ENCODE assay signal across 8 mouse cellular contexts in genomic region chr13:49186798-49187287, GRCm38 (mm10). TPM values are rescaled to one million over a fixed set of nuclear protein-coding genes. Genes with fewer than 3 reads are reported as not detected.
A peak's percentile ranks its signal among the peaks of the same experiment; 100 is the strongest.
DNase-seq lines count a peak whose midpoint lies in the region; ATAC-seq and TF ChIP-seq lines count a peak whose summit lies in the region.

No protein-coding gene starts in this region.

- 0 out of 2 replicates have a peak, but pooled peaks cover 3% of the 10 kb centered on the region for H3K9me3 ChIP-seq in hindbrain, embryonic 12.5 days (replicated peaks)
- no peaks in the 10 kb centered on the region for H3K9me3 ChIP-seq in midbrain, embryonic 13.5 days

- peak; percentile 12; the same call in 1 of the 2 replicates for ATAC-seq in common myeloid progenitor, adult 5-6 weeks (replicated peaks; ENCODE audit: low read depth, poor library complexity, severe bottlenecking)
- peak; percentile 10; the same call in 1 of the 2 replicates for ATAC-seq in hindbrain, embryonic 12.5 days (ENCODE audit: low FRiP score)
- peak; percentile 9 for ATAC-seq in midbrain, embryonic 13.5 days

- H3K4me1 ChIP-seq in hindbrain, embryonic 12.5 days, result peaks cover 36% of the 10 kb centered on the region
- H3K4me1 ChIP-seq in midbrain, embryonic 13.5 days (replicated peaks), result peaks cover 33% of the 10 kb centered on the region

- intact Hi-C loops in left cerebral cortex, adult 2 months (cut with DNase I), result no loop called here

- peak overlapping the region; percentile 99 for H3K4me2 ChIP-seq in hindbrain, embryonic 12.5 days (replicated peaks)
- peak overlapping the region; percentile 98 for H3K4me2 ChIP-seq in midbrain, embryonic 13.5 days (replicated peaks)

- no peaks in the 10 kb centered on the region for H3K36me3 ChIP-seq in hindbrain, embryonic 12.5 days
- H3K36me3 ChIP-seq in midbrain, embryonic 13.5 days, result no peaks in the 10 kb centered on the region

- peak overlapping the region; percentile 86 for H3K27ac ChIP-seq in left cerebral cortex, adult 2 months
- H3K27ac ChIP-seq in hindbrain, embryonic 12.5 days, result no peak overlapping the region
- H3K27ac ChIP-seq in midbrain, embryonic 13.5 days, result peak overlapping the region; percentile 4; the same call in 1 of the 2 replicates

- peak overlapping the region; percentile 72; the same call in 1 of the 2 replicates for H3K9ac ChIP-seq in hindbrain, embryonic 12.5 days
- H3K9ac ChIP-seq in midbrain, embryonic 13.5 days (replicated peaks), result peak overlapping the region; percentile 71

- WGBS in hindbrain, embryonic 12.5 days, result 14% methylated on average over 11 of the region's 11 CpGs
- 16% methylated on average over 11 of the region's 11 CpGs for WGBS in midbrain, embryonic 13.5 days

- no peak for TF ChIP-seq CTCF in left cerebral cortex, adult 2 months (IDR thresholded peaks at IDR 0.05)

- DNase-seq in left cerebral cortex, adult 2 months (ENCODE audit: extremely low spot score in 1 of 2, low spot score in 2 of 2), result no peak
- DNase-seq in left cerebral cortex, adult 8-10 months (ENCODE audit: low spot score in 2 of 2), result no peak
- DNase-seq in natural killer cell, adult 2 months (ENCODE audit: low spot score in 2 of 2), result no peak
- no peak for DNase-seq in adrenal gland, adult 8-10 months
- DNase-seq in kidney, postnatal 36 days, result no peak

- H3K4me3 ChIP-seq in left cerebral cortex, adult 2 months, result peak overlapping the region; percentile 30
- peak overlapping the region; percentile 71 for H3K4me3 ChIP-seq in hindbrain, embryonic 12.5 days
- peak overlapping the region; percentile 71 for H3K4me3 ChIP-seq in midbrain, embryonic 13.5 days (replicated peaks)

- peaks cover 21% of the 10 kb centered on the region for H3K27me3 ChIP-seq in hindbrain, embryonic 12.5 days
- H3K27me3 ChIP-seq in midbrain, embryonic 13.5 days, result peaks cover 21% of the 10 kb centered on the region

RNA-seq across cellular contexts. Expression of gene Ninj1, which starts 0.4 kb away (rescaled TPM):
- total RNA-seq in left cerebral cortex, adult 2 months (2021), result 10 to 100 TPM; 17.8 to 19.7 TPM
- total RNA-seq in left cerebral cortex, adult 8-10 months (2022), result 10 to 100 TPM; 20.1 to 21.3 (median 21.0) TPM
- total RNA-seq in common myeloid progenitor, adult 5-6 weeks (2017), result 29.3 and 42.7 TPM in 2 replicates
- 26.5 and 28.1 TPM in 2 replicates for polyA plus RNA-seq in hindbrain, embryonic 12.5 days (2016; fragmentation: Nextera tagmentation; extraction: Ambion mirVana)
- 12.6 and 14.6 TPM in 2 replicates for polyA plus RNA-seq in midbrain, embryonic 13.5 days (2015; fragmentation: Nextera tagmentation; extraction: Ambion mirVana)
- 10 to 100 TPM; 55.5 to 58.6 (median 58.0) TPM for total RNA-seq in adrenal gland, adult 8-10 months (2022)

RNA-seq across cellular contexts. Expression of gene Card19, which starts 29.0 kb away (rescaled TPM):
- 10 to 100 TPM; 10.8 to 11.4 TPM for total RNA-seq in left cerebral cortex, adult 2 months (2021)
- total RNA-seq in left cerebral cortex, adult 8-10 months (2022), result 10 to 100 TPM; 10.7 to 18.4 (median 13.6) TPM
- total RNA-seq in common myeloid progenitor, adult 5-6 weeks (2017), result 11.0 and 19.1 TPM in 2 replicates
- polyA plus RNA-seq in hindbrain, embryonic 12.5 days (2016; fragmentation: Nextera tagmentation; extraction: Ambion mirVana), result 34.8 and 36.8 TPM in 2 replicates
- 14.9 and 18.9 TPM in 2 replicates for polyA plus RNA-seq in midbrain, embryonic 13.5 days (2015; fragmentation: Nextera tagmentation; extraction: Ambion mirVana)
- 10 to 100 TPM; 44.8 to 81.7 (median 62.8) TPM for total RNA-seq in adrenal gland, adult 8-10 months (2022)

RNA-seq across cellular contexts. Expression of gene Wnk2, which starts 39.0 kb away (rescaled TPM):
- total RNA-seq in left cerebral cortex, adult 2 months (2021), result 100 to 1,000 TPM; 129 to 145 TPM
- total RNA-seq in left cerebral cortex, adult 8-10 months (2022), result 100 to 1,000 TPM; 115 to 126 (median 123) TPM
- not detected in 2 replicates for total RNA-seq in common myeloid progenitor, adult 5-6 weeks (2017)
- polyA plus RNA-seq in hindbrain, embryonic 12.5 days (2016; fragmentation: Nextera tagmentation; extraction: Ambion mirVana), result 16.0 and 16.2 TPM in 2 replicates
- 19.3 and 21.0 TPM in 2 replicates for polyA plus RNA-seq in midbrain, embryonic 13.5 days (2015; fragmentation: Nextera tagmentation; extraction: Ambion mirVana)
- total RNA-seq in adrenal gland, adult 8-10 months (2022), result 1 to 10 TPM; 2.8 to 5.9 (median 5.0) TPM

Comparison
In these comparisons a context has a peak if more than half of its experiments do, and no peak if none do; other contexts are left out.
1. RNA of gene Wnk2, which starts 39.0 kb away (total RNA-seq): 129 to 145 TPM in left cerebral cortex, adult 2 months and 115 to 126 TPM in left cerebral cortex, adult 8-10 months; 2.8 to 5.9 TPM in adrenal gland, adult 8-10 months and not detected in common myeloid progenitor, adult 5-6 weeks; every median in the first group is over 10 times any median in the second.
2. Peak in every context shown above with its lines, with median percentiles within 50 percentile points of each other: H3K4me3 ChIP-seq and ATAC-seq.